Mouse (Mus musculus): ENCODE data around the gene Hemgn. TPM values are rescaled to one million over a fixed set of nuclear protein-coding genes. Genes with fewer than 3 reads are reported as not detected.

Gene Hemgn
- polyA plus RNA-seq, 1 experiment from 2014 or later, result 425 TPM

GRCm38 (mm10) chr4:46348897-46349296, 64.4 kb downstream of the Hemgn start:
- 34% methylated on average over 9 of the region's 9 CpGs for WGBS (ENCODE audit: insufficient replicate concordance)
- ATAC-seq, result no peak
- no peaks in the 10 kb centered on the region for H3K36me3 ChIP-seq
- H3K9ac ChIP-seq, result no peak overlapping the region
- H3K4me2 ChIP-seq, result no peak overlapping the region
- H3K27me3 ChIP-seq (replicated peaks), result peaks cover 100% of the 10 kb centered on the region
- no peak overlapping the region for H3K4me3 ChIP-seq
- H3K27ac ChIP-seq, result no peak overlapping the region
- peaks cover 14% of the 10 kb centered on the region for H3K4me1 ChIP-seq
- H3K9me3 ChIP-seq (replicated peaks), result no peaks in the 10 kb centered on the region

- WGBS (ENCODE audit: insufficient replicate concordance), result 3% methylated on average over 41 of the region's 41 CpGs
- Histone ChIP-seq H3K36me3 (no peaks in the 10 kb centered on the region), H3K27ac (no peak overlapping the region), H3K27me3 (replicated peaks) (peaks cover 100% of the 10 kb centered on the region), H3K4me3 (no peak overlapping the region), H3K4me2 (no peak overlapping the region), H3K9ac (no peak overlapping the region), H3K9me3 (replicated peaks) (no peaks in the 10 kb centered on the region), H3K4me1 (peaks cover 21% of the 10 kb centered on the region)
- ATAC-seq, result no peak
Observed at GRCm38 (mm10) chr4:46347580-46348515, 65.5 kb downstream of the Hemgn start.

GRCm38 (mm10) chr4:46347141-46347540, 66.2 kb downstream of the Hemgn start:
- Histone ChIP-seq H3K9ac (no peak overlapping the region), H3K27me3 (replicated peaks) (peaks cover 100% of the 10 kb centered on the region), H3K4me3 (no peak overlapping the region), H3K9me3 (replicated peaks) (no peaks in the 10 kb centered on the region), H3K4me2 (no peak overlapping the region), H3K27ac (no peak overlapping the region), H3K4me1 (peaks cover 21% of the 10 kb centered on the region), H3K36me3 (no peaks in the 10 kb centered on the region)
- 7% methylated on average over 4 of the region's 4 CpGs for WGBS (ENCODE audit: insufficient replicate concordance)
- ATAC-seq, result no peak

- no peak overlapping the region for H3K4me2 ChIP-seq
- H3K4me3 ChIP-seq, result no peak overlapping the region
- H3K9me3 ChIP-seq (replicated peaks), result no peaks in the 10 kb centered on the region
- 25% methylated on average over 6 of the region's 6 CpGs for WGBS (ENCODE audit: insufficient replicate concordance)
- peaks cover 21% of the 10 kb centered on the region for H3K4me1 ChIP-seq
- H3K27ac ChIP-seq, result no peak overlapping the region
- peaks cover 100% of the 10 kb centered on the region for H3K27me3 ChIP-seq (replicated peaks)
- H3K36me3 ChIP-seq, result no peaks in the 10 kb centered on the region
- no peak overlapping the region for H3K9ac ChIP-seq
- no peak for ATAC-seq
Observed at GRCm38 (mm10) chr4:46346221-46346620, 67.1 kb downstream of the Hemgn start.

- 23% methylated on average over 3 of the region's 3 CpGs for WGBS (ENCODE audit: insufficient replicate concordance)
- Histone ChIP-seq H3K9ac (no peak overlapping the region), H3K27ac (no peak overlapping the region), H3K4me3 (no peak overlapping the region), H3K36me3 (no peaks in the 10 kb centered on the region), H3K27me3 (replicated peaks) (peaks cover 100% of the 10 kb centered on the region), H3K4me1 (peaks cover 21% of the 10 kb centered on the region), H3K4me2 (no peak overlapping the region), H3K9me3 (replicated peaks) (no peaks in the 10 kb centered on the region)
- ATAC-seq, result no peak
Observed at GRCm38 (mm10) chr4:46345773-46346100, 67.6 kb downstream of the Hemgn start.

GRCm38 (mm10) chr4:46345056-46345772, 68.1 kb downstream of the Hemgn start:
- WGBS (ENCODE audit: insufficient replicate concordance), result 7% methylated on average over 67 of the region's 67 CpGs
- no peaks in the 10 kb centered on the region for H3K36me3 ChIP-seq
- no peaks in the 10 kb centered on the region for H3K9me3 ChIP-seq (replicated peaks)
- peak overlapping the region; percentile 40 for H3K4me3 ChIP-seq
- no peak for ATAC-seq
- peaks cover 100% of the 10 kb centered on the region for H3K27me3 ChIP-seq (replicated peaks)
- H3K4me1 ChIP-seq, result peaks cover 21% of the 10 kb centered on the region
- no peak overlapping the region for H3K27ac ChIP-seq
- peak overlapping the region; percentile 57 for H3K4me2 ChIP-seq
- H3K9ac ChIP-seq, result no peak overlapping the region

- H3K9ac ChIP-seq, result no peak overlapping the region
- H3K27me3 ChIP-seq (replicated peaks), result peaks cover 100% of the 10 kb centered on the region
- WGBS (ENCODE audit: insufficient replicate concordance), result 1% methylated on average over 51 of the region's 51 CpGs
- H3K27ac ChIP-seq, result no peak overlapping the region
- peak overlapping the region; percentile 57 for H3K4me2 ChIP-seq
- peak overlapping the region; percentile 40 for H3K4me3 ChIP-seq
- ATAC-seq, result no peak
- no peaks in the 10 kb centered on the region for H3K36me3 ChIP-seq
- H3K9me3 ChIP-seq (replicated peaks), result no peaks in the 10 kb centered on the region
- H3K4me1 ChIP-seq, result peaks cover 21% of the 10 kb centered on the region
Observed at GRCm38 (mm10) chr4:46344288-46344687, 69.0 kb downstream of the Hemgn start.

Other genes with a start within 250 kb of the Hemgn start
- gene Xpa, start 217.2 kb downstream of the Hemgn start, polyA plus RNA-seq (2016; fragmentation: Nextera tagmentation; extraction: Ambion mirVana), result 11.1 and 12.3 TPM in 2 replicates
- 0.08 TPM in 1 of 2 replicates, not detected in the other for gene Foxe1, start 69.9 kb downstream of the Hemgn start, polyA plus RNA-seq (2016; fragmentation: Nextera tagmentation; extraction: Ambion mirVana)
- gene Trmo, start 24.1 kb downstream of the Hemgn start, polyA plus RNA-seq (2016; fragmentation: Nextera tagmentation; extraction: Ambion mirVana), result 9.2 and 11.5 TPM in 2 replicates
- gene Anp32b, start 37.4 kb upstream of the Hemgn start, polyA plus RNA-seq (2016; fragmentation: Nextera tagmentation; extraction: Ambion mirVana), result 669 and 722 TPM in 2 replicates
- gene Nans, start 75.7 kb upstream of the Hemgn start, polyA plus RNA-seq (2016; fragmentation: Nextera tagmentation; extraction: Ambion mirVana), result 75.7 and 78.4 TPM in 2 replicates
- gene Trim14, start 122.6 kb upstream of the Hemgn start, polyA plus RNA-seq (2016; fragmentation: Nextera tagmentation; extraction: Ambion mirVana), result 8.5 and 8.9 TPM in 2 replicates
- 4.9 and 5.2 TPM in 2 replicates for gene Coro2a, start 188.7 kb upstream of the Hemgn start, polyA plus RNA-seq (2016; fragmentation: Nextera tagmentation; extraction: Ambion mirVana)
- gene Tbc1d2, start 236.7 kb upstream of the Hemgn start, polyA plus RNA-seq (2016; fragmentation: Nextera tagmentation; extraction: Ambion mirVana), result 0.57 and 0.62 TPM in 2 replicates

Measured in liver, embryonic 12.5 days (tissue).